Mouse (Mus musculus) right cerebral cortex, adult 18-20 months (tissue): Measurements from ENCODE around the gene Gm10488.
"Not testable (repeated sequence)": the region's sequence is repeated elsewhere in the genome, so short reads cannot be mapped to it uniquely, and the experiment has no call there.

Source experiments
- DNase-seq: peaks from one replicate; pipeline ENCODE4 v3.0.0; 2022; ENCODE audit warnings: mixed read lengths

Gene Gm10488

GRCm38 (mm10) chrX:29976014-29976413 lies at the start of gene Gm10488:
Gm10488 (plus strand) TSS chrX:29976314.
- not testable (repeated sequence) for DNase-seq
